ENCODE assay signal across 11 mouse cellular contexts in the genomic region with DNA sequence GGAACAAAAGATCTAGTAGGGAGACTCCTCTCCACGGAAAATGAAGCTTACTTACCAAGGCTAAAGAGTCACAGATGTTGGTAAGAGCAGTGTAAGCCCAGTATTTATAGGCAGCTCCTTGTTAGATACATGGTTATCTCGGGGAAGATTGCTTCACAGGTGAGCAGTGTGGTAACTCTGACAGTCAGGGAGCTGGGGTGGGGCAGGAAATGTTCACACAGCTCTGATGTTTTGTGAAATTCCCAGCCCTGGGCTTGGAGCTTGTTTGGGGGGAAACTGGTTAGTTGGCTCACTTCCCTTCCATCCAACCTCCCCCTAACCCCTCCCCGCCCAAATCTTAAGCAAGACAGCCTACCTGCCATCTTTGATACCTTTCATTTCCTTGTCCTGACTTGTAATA. TPM values are rescaled to one million over a fixed set of nuclear protein-coding genes. Genes with fewer than 3 reads are reported as not detected.
DNase-seq lines count a peak whose midpoint lies in the region; ATAC-seq and TF ChIP-seq lines count a peak whose summit lies in the region.
"Had no signal": no experiment of that assay in that cellular context is flagged by ENCODE, and none has a peak within 500 bp of the region (broad histone marks: within the 10 kb centered on the region; RNA-seq: fewer than 3 reads in every experiment).

Gene S100a9 (minus strand): TSS at position 109 of the 400 bp plus-strand sequence.

- H3K4me2 ChIP-seq in kidney, postnatal 0 days (ENCODE audit: low read length) = no peak within 1 kb of the TSS
- H3K4me2 ChIP-seq in embryonic facial prominence, embryonic 14.5 days (ENCODE audit: low read depth, low read length) = no peak within 1 kb of the TSS
- H3K4me2 ChIP-seq: midbrain, embryonic 12.5 days had no signal

- TF ChIP-seq CTCF in kidney, postnatal 0 days (IDR thresholded peaks at IDR 0.05; ENCODE audit: low read depth) = no peak
- TF ChIP-seq CTCF in kidney, adult 2 months (conservative IDR thresholded peaks at IDR 0.05; ENCODE audit: insufficient read depth, insufficient read length, low read depth, low read length) = no peak
- no peak for TF ChIP-seq CTCF in bone marrow macrophage, adult 2 months (IDR thresholded peaks at IDR 0.05; ENCODE audit: low read depth, low read length)

- H3K9me3 ChIP-seq in kidney, postnatal 0 days (replicated peaks; ENCODE audit: low read length) = 0 out of 2 replicates have a peak, but pooled peaks cover 3% of the 10 kb centered on the region
- H3K9me3 ChIP-seq in embryonic facial prominence, embryonic 14.5 days (ENCODE audit: control insufficient read depth, low read length) = no peaks in the 10 kb centered on the region
- H3K9me3 ChIP-seq: midbrain, embryonic 12.5 days had no signal

- H3K9ac ChIP-seq in kidney, postnatal 0 days (ENCODE audit: low read depth, low read length) = no peak within 1 kb of the TSS
- H3K9ac ChIP-seq in embryonic facial prominence, embryonic 14.5 days (ENCODE audit: low read depth, low read length) = no peak within 1 kb of the TSS
- H3K9ac ChIP-seq: midbrain, embryonic 12.5 days had no signal

- H3K27ac ChIP-seq in kidney, postnatal 0 days = no peak within 1 kb of the TSS
- H3K27ac ChIP-seq in kidney, adult 2 months (ENCODE audit: insufficient read depth, low read depth, low read length) = no peak within 1 kb of the TSS
- no peak within 1 kb of the TSS for H3K27ac ChIP-seq in bone marrow macrophage, adult 2 months (ENCODE audit: insufficient read depth, low read depth, low read length)
- H3K27ac ChIP-seq in embryonic facial prominence, embryonic 14.5 days (replicated peaks; ENCODE audit: low read depth, low read length) = no peak within 1 kb of the TSS
- no peak within 1 kb of the TSS for H3K27ac ChIP-seq in macrophage
- H3K27ac ChIP-seq: midbrain, embryonic 12.5 days had no signal

- no peaks in the 10 kb centered on the region for H3K4me1 ChIP-seq in kidney, postnatal 0 days (replicated peaks; ENCODE audit: insufficient read depth, low read length)
- H3K4me1 ChIP-seq in kidney, adult 2 months (ENCODE audit: control insufficient read depth, insufficient read depth, low read length) = no peaks in the 10 kb centered on the region
- H3K4me1 ChIP-seq in bone marrow macrophage, adult 2 months (ENCODE audit: control insufficient read depth, insufficient read depth, low read length) = no peaks in the 10 kb centered on the region
- no peaks in the 10 kb centered on the region for H3K4me1 ChIP-seq in embryonic facial prominence, embryonic 14.5 days (ENCODE audit: control insufficient read depth, insufficient read depth, low read length)
- H3K4me1 ChIP-seq: midbrain, embryonic 12.5 days had no signal

- WGBS in kidney, postnatal 0 days = 57% methylated on average over 3 of the region's 3 CpGs
- WGBS in kidney, adult 2 months = 62% methylated on average over 3 of the region's 3 CpGs
- 72% methylated on average over 3 of the region's 3 CpGs for WGBS in embryonic facial prominence, embryonic 14.5 days
- 49% methylated on average over 3 of the region's 3 CpGs for WGBS in macrophage (ENCODE audit: missing documents)

- no peaks in the 10 kb centered on the region for H3K79me2 ChIP-seq in macrophage (ENCODE audit: inconsistent target)

- DNase-seq in kidney, postnatal 0 days (ENCODE audit: low spot score) = no peak
- DNase-seq in kidney, adult 2 months = no peak
- no peak for DNase-seq in embryonic facial prominence, embryonic 14.5 days (ENCODE audit: low spot score)
- DNase-seq in gastrocnemius, postnatal 14 days = no peak
- DNase-seq in left cerebral cortex, postnatal 10 days (ENCODE audit: extremely low spot score in 1 of 2, low spot score in 2 of 2) = no peak
- DNase-seq: heart, postnatal 14 days; kidney, adult 11 months had no signal

- no peaks in the 10 kb centered on the region for H3K27me3 ChIP-seq in kidney, postnatal 0 days (ENCODE audit: insufficient read depth, low read length)
- H3K27me3 ChIP-seq in kidney, adult 2 months (replicated peaks; ENCODE audit: control insufficient read depth, insufficient read depth, low read length) = no peaks in the 10 kb centered on the region
- H3K27me3 ChIP-seq in embryonic facial prominence, embryonic 14.5 days (replicated peaks; ENCODE audit: control insufficient read depth, insufficient read depth, low read length) = no peaks in the 10 kb centered on the region
- H3K27me3 ChIP-seq: midbrain, embryonic 12.5 days had no signal

- H3K4me3 ChIP-seq in kidney, postnatal 0 days (replicated peaks; ENCODE audit: low read depth, low read length) = no peak within 1 kb of the TSS
- H3K4me3 ChIP-seq in kidney, adult 2 months (ENCODE audit: insufficient read depth, low read depth, low read length) = no peak within 1 kb of the TSS
- H3K4me3 ChIP-seq in bone marrow macrophage, adult 2 months (ENCODE audit: insufficient read depth, low read length) = no peak within 1 kb of the TSS
- no peak within 1 kb of the TSS for H3K4me3 ChIP-seq in embryonic facial prominence, embryonic 14.5 days (ENCODE audit: low read depth, low read length)
- no peak within 1 kb of the TSS for H3K4me3 ChIP-seq in macrophage (ENCODE audit: inconsistent target)
- H3K4me3 ChIP-seq: midbrain, embryonic 12.5 days had no signal

- intact Hi-C loops in gastrocnemius, postnatal 14 days (cut with DNase I; ENCODE audit: low total_unique reads) = no loop called here
- intact Hi-C loops in left cerebral cortex, postnatal 10 days (cut with DNase I) = no loop called here

- no peak for ATAC-seq in kidney, postnatal 0 days (replicated peaks; ENCODE audit: low FRiP score, low read depth)
- ATAC-seq in embryonic facial prominence, embryonic 14.5 days (ENCODE audit: low read depth) = no peak

- H3K36me3 ChIP-seq in kidney, postnatal 0 days (ENCODE audit: insufficient read depth, low read length) = no peaks in the 10 kb centered on the region
- H3K36me3 ChIP-seq in kidney, adult 2 months (ENCODE audit: control insufficient read depth, insufficient read depth, low read length) = no peaks in the 10 kb centered on the region
- no peaks in the 10 kb centered on the region for H3K36me3 ChIP-seq in embryonic facial prominence, embryonic 14.5 days (ENCODE audit: control insufficient read depth, insufficient read depth, low read length)
- H3K36me3 ChIP-seq in macrophage (ENCODE audit: inconsistent target) = no peaks in the 10 kb centered on the region
- H3K36me3 ChIP-seq: midbrain, embryonic 12.5 days had no signal

- no peak for TF ChIP-seq POLR2A in kidney, adult 2 months (IDR thresholded peaks at IDR 0.05; ENCODE audit: low read depth, low read length)
- no peak for TF ChIP-seq POLR2A in bone marrow macrophage, adult 2 months (IDR thresholded peaks at IDR 0.05; ENCODE audit: borderline replicate concordance, low read depth, low read length)

RNA-seq across cellular contexts. Expression of gene S100a9, which starts in this region (rescaled TPM):
- 42.4 and 42.6 TPM in 2 replicates for polyA plus RNA-seq in kidney, postnatal 0 days (2015; fragmentation: Nextera tagmentation; extraction: Ambion mirVana)
- 0.39 and 1.4 TPM in 2 replicates for polyA plus RNA-seq in kidney, adult 2 months (2012; rRNA removed)
- polyA plus RNA-seq in bone marrow macrophage, adult 2 months (2012; ENCODE audit: insufficient read depth, insufficient read length, missing spikeins) = 23.9 and 24.5 TPM in 2 replicates
- polyA plus RNA-seq in embryonic facial prominence, embryonic 14.5 days (2014; fragmentation: Nextera tagmentation; extraction: Ambion mirVana) = 30.1 and 39.1 TPM in 2 replicates
- total RNA-seq in macrophage (2018; cell fraction: chromatin; rRNA removed) = 1 to 10 TPM in 6 of 26 experiments, not detected in 20; 2.4 to 6.2 (median 2.8) TPM
- total RNA-seq in macrophage (2018; cell fraction: cytosol; rRNA removed) = 100 to 1,000 TPM in 1 of 26 experiments, 10 to 100 TPM in 24, 1 to 10 TPM in 1; 7.4 to 103 (median 40.1) TPM
- 10 to 100 TPM in 1 of 26 experiments, 1 to 10 TPM in 22, not detected in 3; 1.7 to 10.2 (median 4.3) TPM for total RNA-seq in macrophage (2018; cell fraction: nucleus; rRNA removed)
- polyA plus RNA-seq in macrophage (2018) = 23.9 to 259 TPM (median 111 TPM) in 3 replicates
- total RNA-seq in gastrocnemius, postnatal 14 days (2021) = under 1 TPM in 1 of 2 experiments, not detected in 1; 0.76 TPM
- not detected for total RNA-seq in left cerebral cortex, postnatal 10 days (2021)
- total RNA-seq: ES-E14 had no signal

Comparison
In these comparisons a context has a peak if more than half of its experiments do, and no peak if none do; other contexts are left out.
1. RNA of gene S100a9 (polyA plus RNA-seq): 23.9 to 259 TPM in macrophage, 42.4 to 42.6 TPM in kidney, postnatal 0 days, 30.1 to 39.1 TPM in embryonic facial prominence, embryonic 14.5 days and 23.9 to 24.5 TPM in bone marrow macrophage, adult 2 months; 0.39 to 1.4 TPM in kidney, adult 2 months; every median in the first group is over 10 times any median in the second.